Mouse (Mus musculus) left cerebral cortex, postnatal 25 days (tissue): ENCODE results near the gene Dcpp3. TPM values are rescaled to one million over a fixed set of nuclear protein-coding genes. Genes with fewer than 3 reads are reported as not detected.

ENCODE experiments used
- DNase-seq, 2 experiments: peaks; one replicate each; pipeline ENCODE4 v3.0.0; 2022; ENCODE audit warnings: low spot score in 2 of 2, mixed read lengths in 1 of 2
- intact Hi-C: fragments of 180-260 bp; cut with DNase I; formaldehyde crosslinking; loops from one replicate; pipeline ENCODE4 v1.15.1; 2025
- total RNA-seq, 2 experiments: library from RNA; stranded (reverse); gene quantifications; 2 replicates each; pipeline ENCODE4 v1.2.3; 2021

Gene Dcpp3
- total RNA-seq, 2 experiments from 2014 or later = not detected

DNA sequence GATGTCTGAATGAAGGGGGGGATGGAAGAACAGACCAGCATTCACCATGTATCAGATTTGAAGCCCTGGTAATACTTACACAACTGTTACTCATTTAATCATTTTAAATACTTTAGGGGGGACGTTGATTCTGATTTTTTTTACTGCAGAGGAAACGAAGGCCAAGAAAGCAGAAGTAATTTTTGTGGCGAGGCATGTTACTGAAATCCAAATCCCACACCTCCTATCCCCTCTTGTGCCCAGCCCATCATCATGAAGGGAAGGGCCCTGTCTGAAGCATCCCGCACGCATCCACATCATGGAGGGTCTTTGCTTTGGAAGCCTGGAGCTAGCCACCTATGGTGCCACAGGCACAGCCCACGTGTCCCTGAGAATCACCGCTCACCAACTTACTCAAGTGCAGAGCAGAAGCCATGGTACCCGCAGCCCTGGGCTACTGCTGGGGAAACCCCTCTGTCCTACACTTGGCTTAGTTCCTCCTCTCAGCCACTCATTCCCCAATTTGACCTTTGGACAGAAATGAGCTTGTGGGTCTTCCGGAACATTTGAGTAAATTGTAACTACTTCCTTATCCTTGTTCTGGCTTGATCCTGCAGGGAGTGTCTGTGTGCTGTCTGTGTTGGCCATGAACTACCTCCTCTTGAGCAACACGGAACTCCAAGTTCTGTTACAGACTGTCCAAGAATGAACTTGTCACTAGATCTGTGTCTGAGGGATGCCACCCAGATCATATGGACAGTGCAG lies 49.6 kb downstream of the Dcpp3 start:
- intact Hi-C loops = loop anchor here (5.0 kb wide), 1 partner anchor 45 kb away; no protein-coding TSS in a partner anchor
- no peak for DNase-seq

DNA sequence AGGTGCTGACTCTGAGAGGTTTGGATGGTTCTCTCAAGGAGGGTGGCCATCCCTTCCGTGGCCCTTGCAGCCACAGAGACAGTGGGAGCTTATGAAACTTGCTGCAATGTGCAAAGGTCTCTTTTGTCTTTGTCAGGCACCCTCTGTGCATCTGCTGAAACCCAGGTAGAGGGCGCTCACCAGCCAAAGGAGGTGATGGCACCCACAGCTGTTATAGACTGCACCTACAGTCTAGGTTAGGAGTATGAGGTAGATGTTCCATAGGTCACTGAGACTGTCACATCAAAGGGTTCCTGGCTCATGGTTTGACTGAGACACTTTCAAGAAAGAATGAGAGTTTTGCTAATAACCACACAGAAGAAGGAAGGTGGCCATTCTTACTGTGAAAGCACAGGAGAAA lies 51.5 kb downstream of the Dcpp3 start:
- intact Hi-C loops = loop anchor here (5.0 kb wide), 1 partner anchor 44 kb away; no protein-coding TSS in a partner anchor
- DNase-seq = no peak

Other genes with a start within 250 kb of the Dcpp3 start
- gene Hcfc1r1, start 243.9 kb upstream of the Dcpp3 start, total RNA-seq = 100 to 1,000 TPM; 127 to 129 TPM
- gene Thoc6, start 243.6 kb upstream of the Dcpp3 start, total RNA-seq = 1 to 10 TPM; 5.2 to 7.4 TPM
- 10 to 100 TPM; 10.3 to 13.5 TPM for gene Tnfrsf12a, start 240.0 kb upstream of the Dcpp3 start, total RNA-seq
- not detected for gene Cldn6, start 238.2 kb upstream of the Dcpp3 start, total RNA-seq
- gene Cldn9, start 233.4 kb upstream of the Dcpp3 start, total RNA-seq = under 1 TPM in 1 of 2 experiments, not detected in 1; 0.25 TPM
- not detected for gene 1520401A03Rik, start 194.7 kb upstream of the Dcpp3 start, total RNA-seq
- 1 to 10 TPM; 3.0 to 3.3 TPM for gene Pkmyt1, start 191.1 kb upstream of the Dcpp3 start, total RNA-seq
- gene Paqr4, start 176.6 kb upstream of the Dcpp3 start, total RNA-seq = 10 to 100 TPM; 52.8 to 58.2 TPM
- gene Kremen2, start 171.6 kb upstream of the Dcpp3 start, total RNA-seq = under 1 TPM; 0.60 to 0.71 TPM
- 100 to 1,000 TPM; 304 to 305 TPM for gene Flywch1, start 145.9 kb upstream of the Dcpp3 start, total RNA-seq
- gene Flywch2, start 131.4 kb upstream of the Dcpp3 start, total RNA-seq = 10 to 100 TPM; 14.5 to 15.4 TPM
- 100 to 1,000 TPM; 495 to 577 TPM for gene Srrm2, start 126.9 kb upstream of the Dcpp3 start, total RNA-seq
- gene Elob, start 88.3 kb upstream of the Dcpp3 start, total RNA-seq = 100 to 1,000 TPM; 359 to 371 TPM
- not detected for gene Prss33, start 81.4 kb upstream of the Dcpp3 start, total RNA-seq
- gene Prss32, start 73.6 kb upstream of the Dcpp3 start, total RNA-seq = not detected
- 1 to 10 TPM; 1.1 to 2.3 TPM for gene Prss41, start 73.3 kb upstream of the Dcpp3 start, total RNA-seq
- gene Prss21, start 49.4 kb upstream of the Dcpp3 start, total RNA-seq = not detected
- not detected for gene Dcpp1, start 36.6 kb upstream of the Dcpp3 start, total RNA-seq
- not detected for gene Dcpp2, start 36.6 kb upstream of the Dcpp3 start, total RNA-seq
- gene Sbp, start 24.2 kb downstream of the Dcpp3 start, total RNA-seq = not detected
- not detected for gene Sbpl, start 37.8 kb downstream of the Dcpp3 start, total RNA-seq
- gene Prss30, start 63.1 kb downstream of the Dcpp3 start, total RNA-seq = under 1 TPM; 0.30 to 0.44 TPM
- gene Prss22, start 80.6 kb downstream of the Dcpp3 start, total RNA-seq = 1 to 10 TPM; 1.2 to 1.6 TPM
- not detected for gene Prss27, start 120.7 kb downstream of the Dcpp3 start, total RNA-seq
- gene Kctd5, start 156.0 kb downstream of the Dcpp3 start, total RNA-seq = 10 to 100 TPM; 25.7 to 27.0 TPM
- gene Pdpk1, start 233.5 kb downstream of the Dcpp3 start, total RNA-seq = 100 to 1,000 TPM; 109 to 112 TPM
- 10 to 100 TPM; 25.9 to 28.3 TPM for gene Amdhd2, start 246.3 kb downstream of the Dcpp3 start, total RNA-seq